Mouse (Mus musculus) lung, postnatal 0 days (tissue): ENCODE measurements at regions not wholly inside any gene's neighbourhood (a gene's known extent, or its start where the extent isn't known, plus 50 kb on each side); places are given as distances from the start of the nearest gene placed in this dataset.

Experiments used
- CTCF ChIP-seq: IDR thresholded peaks from 2 replicates; pipeline ENCODE4 v1.5.1; 2016; ENCODE audit warnings: antibody characterized with exemption, mild to moderate bottlenecking
- EP300 ChIP-seq: IDR thresholded peaks from 2 replicates; pipeline ENCODE4 v1.6.1; 2016; ENCODE audit warnings: antibody characterized with exemption, mild to moderate bottlenecking, control low read depth

DNA sequence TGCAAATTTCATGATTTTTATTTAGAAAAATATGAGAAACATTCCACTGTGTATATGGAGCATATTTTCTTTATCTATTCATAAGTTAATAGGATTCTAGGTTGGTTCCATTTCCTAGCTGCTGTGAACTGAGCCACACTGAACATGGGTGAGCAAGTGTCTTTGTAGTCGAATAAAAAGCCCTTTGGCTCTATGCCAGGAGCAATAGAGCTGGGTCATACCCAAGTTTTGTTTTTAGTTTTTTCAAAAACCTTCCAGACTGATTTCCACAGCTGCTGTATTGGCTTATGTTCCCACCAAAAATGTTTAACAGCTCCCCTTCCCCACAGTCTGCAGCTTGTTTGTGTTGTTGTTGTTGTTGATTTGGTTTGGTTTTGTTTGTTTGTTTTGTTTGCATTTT lies 822.5 kb downstream of the Tmem114 start:
- no peak for TF ChIP-seq CTCF
- no peak for TF ChIP-seq EP300
